Mouse (Mus musculus) layer of hippocampus, adult 9-11 months (tissue): ENCODE data around the gene Gramd4.

Experiments
- DNase-seq: peaks from one replicate; pipeline ENCODE4 v3.0.0; 2022

The Gramd4 gene

GRCm38 (mm10) chr15:86074171-86074937, 16.9 kb downstream of the Gramd4 start:
- no peak for DNase-seq

DNA sequence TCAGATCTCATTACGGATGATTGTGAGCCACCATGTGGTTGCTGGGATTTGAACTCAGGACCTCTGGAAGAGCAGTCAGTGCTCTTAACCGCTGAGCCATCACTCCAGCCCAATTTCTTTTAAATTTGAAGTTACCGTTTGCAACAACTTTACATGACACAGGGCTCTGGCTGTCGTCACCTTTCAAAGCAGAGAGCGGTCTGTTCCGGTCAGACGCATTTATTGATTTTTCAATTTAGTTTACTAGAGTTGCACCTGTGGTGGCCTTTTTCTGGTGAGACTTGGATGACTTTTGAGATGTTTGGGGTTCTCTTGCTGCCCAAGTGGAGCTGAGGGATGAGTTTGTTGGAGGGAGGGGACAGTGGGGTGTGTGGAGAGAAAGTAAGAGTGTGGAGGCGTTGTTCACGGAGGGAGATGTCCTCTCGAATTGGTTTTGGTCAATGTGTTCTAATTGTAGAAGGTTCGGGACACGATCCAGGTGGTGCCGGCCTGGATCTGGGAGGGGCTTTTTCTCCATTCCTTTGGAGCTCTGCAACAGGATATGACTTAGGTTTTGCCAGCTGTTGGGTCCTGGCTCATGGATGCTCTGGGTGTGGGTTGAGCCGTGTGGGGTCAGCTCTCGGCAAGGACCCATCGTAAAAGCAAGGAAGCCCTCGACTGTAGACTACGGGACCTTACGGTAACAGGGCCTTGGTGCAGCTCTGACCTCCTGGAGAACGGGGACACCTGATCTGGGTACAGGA, 18.0 kb downstream of the Gramd4 start:
- no peak for DNase-seq

DNA sequence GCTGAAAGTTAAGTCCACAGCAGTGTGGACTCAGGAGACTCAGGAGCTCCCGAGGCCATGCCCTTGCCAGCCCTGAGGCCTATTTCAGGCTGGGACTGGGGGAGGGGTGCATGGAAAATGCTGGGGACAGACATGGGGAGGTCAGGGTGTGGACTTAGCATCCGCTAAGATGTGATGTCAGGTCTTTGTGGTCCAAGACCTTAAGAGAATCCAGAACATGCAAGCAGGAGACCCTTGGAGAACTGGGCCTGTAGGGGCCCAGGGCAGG, 18.5 kb downstream of the Gramd4 start:
- DNase-seq: no peak

DNA sequence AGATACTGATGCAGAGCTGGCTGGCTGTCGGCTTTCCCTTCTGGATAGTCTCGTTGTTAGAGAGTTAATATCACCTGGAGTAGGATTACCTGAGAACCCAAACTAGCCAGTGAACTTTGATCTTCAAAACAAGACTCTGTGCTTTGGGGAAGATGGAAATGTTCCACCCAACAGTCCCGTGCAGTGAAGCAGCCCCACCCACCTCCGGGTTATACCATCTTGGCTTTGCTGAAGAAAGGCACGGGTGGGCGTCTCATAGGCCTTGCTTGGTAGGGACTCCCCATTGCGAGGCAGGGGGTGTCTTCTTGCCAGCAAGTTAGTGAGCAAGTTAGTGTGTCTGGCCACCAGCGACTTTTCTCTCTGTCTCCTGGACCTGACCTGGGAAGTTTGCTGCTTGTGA, 18.9 kb downstream of the Gramd4 start:
- no peak for DNase-seq

DNA sequence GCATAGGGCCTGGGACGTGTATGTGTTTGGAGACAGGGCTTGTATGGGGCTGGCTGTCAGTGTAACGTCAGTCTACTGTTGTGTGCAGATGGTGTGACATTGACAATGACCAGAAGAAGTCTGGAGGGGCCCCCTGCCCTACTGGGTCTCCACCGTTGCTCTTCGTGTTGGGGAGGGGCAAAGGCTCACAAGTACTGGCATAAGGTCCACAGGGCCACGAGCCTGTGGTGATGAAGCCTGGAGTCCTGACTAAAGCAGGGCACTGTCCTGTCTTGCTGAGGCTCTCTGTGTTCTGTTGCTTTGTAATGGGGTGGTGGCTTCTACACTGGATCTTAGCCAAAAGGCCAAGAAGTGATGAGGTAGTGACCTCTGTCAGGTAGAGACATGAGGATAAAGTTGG, 20.4 kb downstream of the Gramd4 start:
- DNase-seq: no peak

- DNase-seq: no peak
These were observed 21.2 kb downstream of the Gramd4 start for GRCm38 (mm10) chr15:86078481-86079216.

DNA sequence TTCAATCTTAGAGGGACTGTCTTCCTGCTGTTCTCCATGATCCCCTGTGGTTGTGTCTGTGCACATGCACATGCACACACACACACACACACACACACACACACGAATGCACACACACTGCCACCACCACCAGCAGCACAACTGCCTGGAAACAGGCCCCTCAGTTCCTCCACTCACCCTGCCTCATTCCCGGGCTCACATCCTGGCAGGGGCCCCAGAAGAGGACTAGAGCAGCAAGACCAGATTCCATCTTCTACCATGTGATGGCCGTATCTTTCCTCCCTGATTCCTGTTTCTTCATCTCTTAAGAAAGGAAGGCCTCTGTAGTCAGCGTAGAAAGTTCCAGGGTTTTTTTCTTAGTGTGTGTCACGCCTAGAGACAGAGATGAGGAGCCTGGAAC, 22.0 kb downstream of the Gramd4 start:
- DNase-seq: no peak

DNA sequence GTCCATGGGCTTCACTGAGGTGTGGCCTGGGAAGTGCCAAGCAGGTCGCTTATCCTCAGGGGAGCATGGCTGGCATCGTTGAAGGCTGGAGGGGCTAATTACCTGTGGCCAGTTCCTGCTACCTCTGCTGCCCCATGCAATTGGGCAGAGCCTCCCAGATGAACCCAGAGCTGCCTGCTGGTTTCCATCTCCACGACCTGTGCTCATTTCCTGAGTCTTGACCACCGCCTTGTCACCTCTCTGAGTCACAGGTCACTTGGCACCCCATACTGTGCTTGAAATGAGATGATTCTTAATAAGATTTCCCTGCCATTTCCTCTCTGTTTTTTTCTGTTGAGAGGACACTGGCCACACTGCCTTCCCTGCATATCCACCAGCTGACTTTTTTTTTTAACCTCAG, 22.4 kb downstream of the Gramd4 start:
- DNase-seq: no peak

GRCm38 (mm10) chr15:86080408-86080807, 22.9 kb downstream of the Gramd4 start:
- no peak for DNase-seq

- no peak for DNase-seq
These were observed 24.2 kb downstream of the Gramd4 start for GRCm38 (mm10) chr15:86081654-86082053.

DNA sequence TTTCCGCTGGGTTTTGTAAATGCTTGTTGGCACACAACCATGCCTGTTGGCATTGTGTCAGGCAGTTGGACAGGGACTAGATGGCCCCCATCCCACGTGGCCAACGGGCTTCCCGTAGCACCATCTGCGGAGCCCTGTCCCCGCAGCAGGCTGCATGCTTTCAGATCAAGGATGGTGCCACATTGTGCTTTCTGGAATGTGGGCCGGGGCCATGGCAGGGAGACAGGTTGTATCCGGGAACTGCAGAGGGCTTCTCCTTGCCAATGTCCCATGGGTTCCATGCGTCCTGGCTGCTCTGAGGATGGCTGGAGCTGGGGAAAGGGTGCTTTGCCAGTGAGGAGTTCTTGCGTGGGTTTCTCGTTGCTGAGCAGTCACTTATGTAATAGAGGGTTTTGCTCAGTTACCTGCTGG, 25.1 kb downstream of the Gramd4 start:
- no peak for DNase-seq

- no peak for DNase-seq
These were observed 25.8 kb downstream of the Gramd4 start for GRCm38 (mm10) chr15:86083261-86083741.

DNA sequence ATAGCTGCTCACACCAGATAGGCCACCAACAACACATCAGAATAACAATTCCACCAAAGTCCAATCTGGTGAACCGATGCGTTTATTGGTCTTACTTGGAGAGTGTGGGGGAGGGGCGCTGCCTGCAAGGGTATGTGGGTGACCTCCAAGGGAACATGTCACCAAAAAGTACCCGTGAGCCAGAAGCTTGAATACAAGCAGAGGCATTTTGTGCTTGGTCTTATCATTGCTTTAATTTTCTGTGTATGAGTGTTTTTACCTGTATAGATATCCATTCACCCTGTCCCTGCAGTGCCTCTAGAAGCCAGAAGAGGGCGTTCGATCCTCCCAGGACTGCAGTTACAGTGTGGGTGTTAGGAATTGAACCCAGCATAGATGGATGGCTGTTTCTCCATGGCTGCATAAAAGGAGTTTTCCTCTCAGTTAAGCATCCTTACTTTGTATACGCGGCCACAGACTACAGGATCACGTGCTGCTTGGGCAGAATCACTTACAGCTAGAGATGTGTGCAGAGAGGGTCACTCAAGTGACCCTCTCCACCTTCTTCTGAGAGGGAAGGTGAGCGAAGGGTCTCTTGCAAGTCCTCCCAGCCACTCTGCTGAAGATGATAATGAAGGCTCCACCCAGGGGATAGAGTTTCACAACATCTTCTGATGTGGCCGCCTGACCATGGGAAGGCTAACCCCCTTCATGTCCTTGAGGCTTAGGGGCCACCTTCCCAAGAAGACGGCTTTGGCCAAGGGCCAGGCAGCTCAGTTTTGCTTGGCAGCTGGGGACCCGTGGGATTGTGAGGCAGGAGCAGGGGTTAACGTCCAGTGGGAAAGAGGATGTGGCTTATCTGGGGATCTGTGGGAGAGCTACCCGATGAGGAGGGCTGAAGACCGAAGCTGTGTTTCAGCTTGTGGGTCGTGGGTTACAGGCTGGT, 28.1 kb downstream of the Gramd4 start:
- no peak for DNase-seq

- peak; percentile 84 for DNase-seq
These were observed 28.8 kb downstream of the Gramd4 start for GRCm38 (mm10) chr15:86086291-86086706.

DNA sequence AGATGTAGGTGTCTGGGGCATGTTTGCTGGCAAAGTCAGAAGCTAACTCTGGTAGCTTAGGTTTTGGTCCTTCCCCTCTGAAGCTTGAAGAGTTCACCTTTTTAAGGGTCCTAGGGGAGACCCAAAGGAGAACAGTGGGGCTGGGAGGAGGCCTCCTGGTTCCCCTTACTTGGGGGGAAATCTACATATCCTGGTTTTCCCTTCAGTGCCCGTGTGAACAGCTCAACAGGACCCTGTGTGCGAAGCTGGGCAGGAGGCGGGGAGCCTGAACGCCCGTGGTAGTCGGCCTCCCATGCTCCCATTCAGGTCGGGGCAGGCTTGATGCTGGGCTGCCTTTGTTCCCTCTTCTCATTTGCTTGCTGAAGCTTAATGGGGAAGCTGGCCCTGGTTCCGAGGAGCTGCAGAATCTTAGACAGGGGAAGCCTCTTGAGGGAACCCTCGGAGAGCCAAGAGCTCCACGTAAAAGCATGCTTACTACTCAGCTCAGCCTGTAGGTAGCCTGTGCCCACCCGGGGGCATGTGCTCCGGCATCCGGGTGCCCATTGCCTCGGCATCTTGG, 30.2 kb downstream of the Gramd4 start:
- no peak for DNase-seq

DNA sequence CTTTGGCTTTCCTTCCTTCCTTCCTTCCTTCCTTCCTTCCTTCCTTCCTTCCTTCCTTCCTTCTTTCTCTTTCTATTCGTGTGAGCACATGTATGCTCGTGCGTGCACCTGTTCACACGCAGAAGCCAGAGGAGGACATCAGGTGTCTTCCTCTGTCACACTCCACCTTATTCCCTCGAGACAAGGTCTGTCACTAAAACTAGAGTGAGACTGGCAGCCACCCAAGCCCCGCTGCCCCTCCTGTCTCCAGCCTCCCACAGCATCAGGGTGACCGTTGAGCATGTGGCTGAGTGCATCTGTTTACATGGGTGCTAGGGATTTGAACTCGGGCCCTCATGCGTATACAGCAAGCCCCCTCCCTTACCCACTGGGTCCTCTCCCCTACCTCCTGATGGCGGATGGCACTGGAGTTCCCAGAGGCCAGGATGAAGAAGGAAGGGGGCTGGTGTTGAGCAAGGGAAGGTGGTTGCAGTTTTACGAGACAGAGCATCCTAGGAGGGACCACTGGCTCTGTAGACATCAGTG, 30.8 kb downstream of the Gramd4 start:
- DNase-seq: no peak

DNA sequence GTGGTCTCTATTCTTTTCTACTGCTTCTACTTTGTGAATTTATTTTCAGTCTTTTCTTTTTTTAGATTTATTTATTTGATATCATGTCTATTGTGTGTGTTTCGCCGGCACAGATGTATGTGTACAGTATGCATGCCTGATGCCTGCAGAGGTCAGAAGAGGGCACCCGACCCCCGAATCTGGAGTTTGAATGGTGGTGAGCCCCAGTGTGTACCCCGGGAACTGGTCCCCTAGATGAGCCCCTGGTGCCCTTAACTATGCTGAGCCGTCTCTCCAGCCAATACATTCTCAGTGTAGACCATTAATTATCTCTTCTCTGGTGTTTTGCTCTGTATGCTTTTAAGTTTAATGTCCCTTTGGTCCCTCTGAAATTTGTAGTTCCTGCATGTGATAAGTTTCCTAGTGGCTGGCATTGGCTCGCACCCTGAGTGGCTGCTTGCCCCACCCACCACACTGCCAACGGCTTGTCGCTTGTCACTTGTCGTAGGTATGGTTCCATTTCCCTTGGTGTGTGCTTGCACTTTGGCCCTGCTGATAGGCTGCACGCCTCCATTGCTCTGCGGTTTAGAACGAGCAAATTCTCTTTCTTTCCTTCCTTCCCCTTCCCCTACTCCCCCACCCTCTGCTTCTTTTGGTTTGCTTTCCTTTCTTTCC, 31.7 kb downstream of the Gramd4 start:
- DNase-seq: no peak

GRCm38 (mm10) chr15:86089991-86090529, 32.6 kb downstream of the Gramd4 start:
- DNase-seq: no peak

DNA sequence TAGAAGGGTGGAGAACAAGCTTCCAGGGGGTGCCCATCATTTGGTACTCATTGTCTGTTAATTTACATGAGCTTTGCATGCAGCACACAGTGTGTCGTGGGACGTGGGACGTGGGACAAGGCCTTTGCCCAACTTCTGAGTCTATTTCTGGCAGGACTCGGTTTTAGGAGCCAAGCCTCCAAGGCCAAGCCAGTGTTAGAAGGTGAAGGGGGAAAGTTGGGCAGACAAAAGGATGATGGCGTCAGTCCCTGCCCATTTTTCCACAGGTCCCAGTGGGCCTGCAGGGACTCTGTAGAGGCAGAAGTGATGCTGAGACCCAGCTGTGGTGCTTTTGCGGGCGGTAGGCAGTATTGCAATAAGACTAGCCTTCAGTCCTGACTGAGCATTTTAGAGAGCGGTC, 33.1 kb downstream of the Gramd4 start:
- DNase-seq: no peak

DNA sequence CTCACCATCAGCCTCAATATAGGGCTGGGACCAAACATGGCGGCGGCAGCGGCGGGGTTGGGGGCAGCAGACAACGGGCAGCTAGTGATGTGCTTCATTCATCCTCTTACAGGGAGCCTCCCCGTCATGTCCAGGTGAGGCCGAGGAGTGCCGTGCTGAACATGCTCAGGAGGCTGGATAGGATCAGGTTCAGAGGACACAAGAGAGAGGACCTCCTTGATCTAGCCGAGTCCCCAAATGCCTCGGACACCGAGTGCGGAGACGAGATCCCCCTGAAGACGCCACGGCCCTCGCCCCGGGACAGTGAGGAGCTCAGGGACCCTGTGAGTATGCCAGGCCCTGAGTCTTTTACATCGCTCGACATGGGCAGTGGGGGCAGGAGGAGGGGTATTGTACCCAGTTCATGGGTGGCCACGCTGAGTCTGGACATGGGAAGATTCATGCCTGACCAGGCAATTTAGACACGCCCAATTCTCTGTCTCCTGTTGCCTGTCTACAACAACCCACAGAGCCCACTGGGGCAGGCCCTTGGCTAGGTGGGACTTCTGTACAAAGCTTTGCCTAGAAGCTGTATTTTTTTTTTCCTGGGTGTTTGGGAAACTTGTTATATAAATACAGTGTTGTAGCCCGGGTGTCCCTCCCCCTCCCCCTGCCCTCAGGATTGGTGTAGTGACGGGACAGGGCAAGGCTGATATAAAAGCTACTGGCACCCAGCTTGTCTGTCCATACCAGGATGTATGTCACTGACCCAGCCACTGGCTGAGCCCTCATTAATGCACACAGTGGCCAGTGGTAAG, 33.9 kb downstream of the Gramd4 start:
- no peak for DNase-seq
